In the genomic region with DNA sequence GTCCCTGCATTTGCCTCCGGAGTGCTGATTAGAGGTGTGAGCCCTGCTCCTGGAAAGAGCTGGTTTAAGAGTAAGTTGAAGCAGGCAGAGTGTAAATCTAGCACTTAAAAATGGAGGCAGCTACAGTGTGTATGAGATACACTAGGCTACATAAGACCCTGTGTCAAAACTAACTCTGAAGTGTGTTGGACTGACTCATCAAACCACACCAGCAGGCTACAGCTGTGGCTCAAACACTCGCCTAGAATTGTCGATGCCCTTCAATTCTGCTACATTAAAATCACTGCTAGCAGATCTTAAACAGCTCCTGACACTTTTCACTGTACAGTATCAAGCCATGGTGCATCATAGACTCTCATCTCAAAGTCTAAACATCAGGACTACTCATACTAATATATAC, we compare ENCODE assay signal across 12 mouse cellular contexts. TPM values are rescaled to one million over a fixed set of nuclear protein-coding genes. Genes with fewer than 3 reads are reported as not detected.
A peak's percentile ranks its signal among the peaks of the same experiment; 100 is the strongest.
DNase-seq lines count a peak whose midpoint lies in the region; ATAC-seq and TF ChIP-seq lines count a peak whose summit lies in the region.
"Had no signal": no experiment of that assay in that cellular context is flagged by ENCODE, and none has a peak within 500 bp of the region (broad histone marks: within the 10 kb centered on the region; RNA-seq: fewer than 3 reads in every experiment).

No protein-coding gene starts in this region.

- H3K4me1 ChIP-seq in forebrain, embryonic 13.5 days, result peaks cover 45% of the 10 kb centered on the region
- H3K4me1 ChIP-seq in forebrain, embryonic 16.5 days (replicated peaks; ENCODE audit: control insufficient read depth, insufficient read depth, low read length), result peaks cover 25% of the 10 kb centered on the region
- peaks cover 17% of the 10 kb centered on the region for H3K4me1 ChIP-seq in lung, embryonic 14.5 days (ENCODE audit: insufficient read depth)
- peaks cover 53% of the 10 kb centered on the region for H3K4me1 ChIP-seq in liver, embryonic 12.5 days
- H3K4me1 ChIP-seq in stomach, embryonic 16.5 days (ENCODE audit: control insufficient read depth, insufficient read depth, low read length), result peaks cover 26% of the 10 kb centered on the region

- 0 out of 2 replicates have a peak overlapping the region, but pooled peaks have one; percentile 6 for H3K27ac ChIP-seq in forebrain, embryonic 13.5 days
- H3K27ac ChIP-seq in forebrain, embryonic 16.5 days (ENCODE audit: low read length), result no peak overlapping the region
- no peak overlapping the region for H3K27ac ChIP-seq in lung, embryonic 14.5 days (ENCODE audit: low read depth)
- H3K27ac ChIP-seq in liver, embryonic 12.5 days, result peak overlapping the region; percentile 62
- H3K27ac ChIP-seq in stomach, embryonic 16.5 days (ENCODE audit: low read length), result no peak overlapping the region
- H3K27ac ChIP-seq: embryonic facial prominence, embryonic 15.5 days had no signal

- peak overlapping the region; percentile 45 for H3K9ac ChIP-seq in forebrain, embryonic 13.5 days
- no peak overlapping the region for H3K9ac ChIP-seq in forebrain, embryonic 16.5 days (replicated peaks; ENCODE audit: low read depth, low read length)
- no peak overlapping the region for H3K9ac ChIP-seq in lung, embryonic 14.5 days
- H3K9ac ChIP-seq in liver, embryonic 12.5 days, result peak overlapping the region; percentile 52; the same call in 1 of the 2 replicates
- H3K9ac ChIP-seq in stomach, embryonic 16.5 days (ENCODE audit: low read length), result peak overlapping the region; percentile 18; the same call in 1 of the 2 replicates

- ATAC-seq in forebrain, embryonic 13.5 days, result no peak
- ATAC-seq in forebrain, embryonic 16.5 days, result no peak
- ATAC-seq in lung, embryonic 14.5 days (ENCODE audit: insufficient read depth), result no peak
- no peak for ATAC-seq in liver, embryonic 12.5 days
- ATAC-seq in stomach, embryonic 16.5 days (ENCODE audit: insufficient read depth, low FRiP score), result no peak
- no peak for ATAC-seq in cerebellum, adult (ENCODE audit: insufficient number of reproducible peaks, low FRiP score, low TSS enrichment)

- DNase-seq in lung, embryonic 14.5 days, result no peak
- no peak for DNase-seq in lung, postnatal 14 days
- DNase-seq in adrenal gland, postnatal 14 days, result no peak
- DNase-seq: cerebellum, adult 9-10 months; gastrocnemius, postnatal 25 days; thymus, postnatal 25 days had no signal

- H3K36me3 ChIP-seq in forebrain, embryonic 13.5 days (ENCODE audit: poor library complexity, severe bottlenecking), result peaks cover 73% of the 10 kb centered on the region
- H3K36me3 ChIP-seq in forebrain, embryonic 16.5 days (ENCODE audit: control insufficient read depth, insufficient read depth), result peaks cover 32% of the 10 kb centered on the region
- H3K36me3 ChIP-seq in lung, embryonic 14.5 days (ENCODE audit: insufficient read depth), result peaks cover 74% of the 10 kb centered on the region
- H3K36me3 ChIP-seq in liver, embryonic 12.5 days, result peaks cover 81% of the 10 kb centered on the region
- H3K36me3 ChIP-seq in stomach, embryonic 16.5 days (ENCODE audit: control insufficient read depth, insufficient read depth, low read length), result peaks cover 25% of the 10 kb centered on the region

- no peaks in the 10 kb centered on the region; the same call in 1 of the 2 replicates for H3K9me3 ChIP-seq in forebrain, embryonic 13.5 days (replicated peaks)
- H3K9me3 ChIP-seq in forebrain, embryonic 16.5 days (ENCODE audit: control insufficient read depth, low read length), result no peaks in the 10 kb centered on the region
- H3K9me3 ChIP-seq in lung, embryonic 14.5 days (ENCODE audit: low read depth, low read length), result no peaks in the 10 kb centered on the region
- no peaks in the 10 kb centered on the region for H3K9me3 ChIP-seq in liver, embryonic 12.5 days (replicated peaks)
- H3K9me3 ChIP-seq in stomach, embryonic 16.5 days (replicated peaks; ENCODE audit: control insufficient read depth, low read length), result no peaks in the 10 kb centered on the region
- H3K9me3 ChIP-seq: embryonic facial prominence, embryonic 15.5 days had no signal

- H3K4me3 ChIP-seq in forebrain, embryonic 13.5 days, result peak overlapping the region; percentile 13
- H3K4me3 ChIP-seq in forebrain, embryonic 16.5 days (replicated peaks; ENCODE audit: low read length), result no peak overlapping the region
- no peak overlapping the region for H3K4me3 ChIP-seq in lung, embryonic 14.5 days (ENCODE audit: low read depth, low read length)
- peak overlapping the region; percentile 90 for H3K4me3 ChIP-seq in liver, embryonic 12.5 days
- H3K4me3 ChIP-seq in stomach, embryonic 16.5 days (replicated peaks; ENCODE audit: low read length), result no peak overlapping the region
- H3K4me3 ChIP-seq: embryonic facial prominence, embryonic 15.5 days had no signal

- 84% methylated on average over 3 of the region's 3 CpGs for WGBS in forebrain, embryonic 13.5 days
- WGBS in forebrain, embryonic 16.5 days, result 78% methylated on average over 3 of the region's 3 CpGs
- WGBS in lung, embryonic 14.5 days, result 63% methylated on average over 3 of the region's 3 CpGs
- 62% methylated on average over 3 of the region's 3 CpGs for WGBS in liver, embryonic 12.5 days (ENCODE audit: insufficient replicate concordance)
- 59% methylated on average over 3 of the region's 3 CpGs for WGBS in stomach, embryonic 16.5 days

- H3K27me3 ChIP-seq in forebrain, embryonic 13.5 days, result no peaks in the 10 kb centered on the region
- H3K27me3 ChIP-seq in forebrain, embryonic 16.5 days (replicated peaks; ENCODE audit: control insufficient read depth, insufficient read depth, low read length), result no peaks in the 10 kb centered on the region
- no peaks in the 10 kb centered on the region for H3K27me3 ChIP-seq in lung, embryonic 14.5 days (ENCODE audit: insufficient read depth, low read length)
- H3K27me3 ChIP-seq in liver, embryonic 12.5 days (replicated peaks), result no peaks in the 10 kb centered on the region
- H3K27me3 ChIP-seq in stomach, embryonic 16.5 days (ENCODE audit: control insufficient read depth, insufficient read depth, low read length), result no peaks in the 10 kb centered on the region
- H3K27me3 ChIP-seq: embryonic facial prominence, embryonic 15.5 days had no signal

- peak overlapping the region; percentile 82; the same call in 1 of the 2 replicates for H3K4me2 ChIP-seq in forebrain, embryonic 13.5 days
- H3K4me2 ChIP-seq in forebrain, embryonic 16.5 days (ENCODE audit: low read length), result no peak overlapping the region
- peak overlapping the region; percentile 81 for H3K4me2 ChIP-seq in lung, embryonic 14.5 days
- peak overlapping the region; percentile 79 for H3K4me2 ChIP-seq in liver, embryonic 12.5 days
- H3K4me2 ChIP-seq in stomach, embryonic 16.5 days (ENCODE audit: low read depth, low read length), result no peak overlapping the region

- no peak for TF ChIP-seq CTCF in lung, embryonic 14.5 days (IDR thresholded peaks at IDR 0.05; ENCODE audit: low read depth)

RNA-seq across cellular contexts. Expression of gene Srrt, which starts 3.3 kb away (rescaled TPM):
- polyA plus RNA-seq in forebrain, embryonic 13.5 days (2015; fragmentation: Nextera tagmentation; extraction: Ambion mirVana), result 145 and 150 TPM in 2 replicates
- 119 and 125 TPM in 2 replicates for polyA plus RNA-seq in forebrain, embryonic 16.5 days (2015; fragmentation: Nextera tagmentation; extraction: Ambion mirVana)
- 137 and 141 TPM in 2 replicates for polyA plus RNA-seq in lung, embryonic 14.5 days (2014; fragmentation: Nextera tagmentation; extraction: Ambion mirVana)
- polyA plus RNA-seq in liver, embryonic 12.5 days (2016; fragmentation: Nextera tagmentation; extraction: Ambion mirVana), result 125 and 128 TPM in 2 replicates
- 113 and 116 TPM in 2 replicates for polyA plus RNA-seq in stomach, embryonic 16.5 days (2015; fragmentation: Nextera tagmentation; extraction: Ambion mirVana)
- total RNA-seq in adrenal gland, postnatal 14 days (2021), result 139 and 168 TPM in 2 replicates

RNA-seq across cellular contexts. Expression of gene Ufsp1, which starts 9.7 kb away (rescaled TPM):
- polyA plus RNA-seq in forebrain, embryonic 13.5 days (2015; fragmentation: Nextera tagmentation; extraction: Ambion mirVana), result 7.1 and 7.2 TPM in 2 replicates
- 6.1 and 8.9 TPM in 2 replicates for polyA plus RNA-seq in forebrain, embryonic 16.5 days (2015; fragmentation: Nextera tagmentation; extraction: Ambion mirVana)
- polyA plus RNA-seq in lung, embryonic 14.5 days (2014; fragmentation: Nextera tagmentation; extraction: Ambion mirVana), result 4.4 and 4.6 TPM in 2 replicates
- polyA plus RNA-seq in liver, embryonic 12.5 days (2016; fragmentation: Nextera tagmentation; extraction: Ambion mirVana), result 11.9 and 12.5 TPM in 2 replicates
- polyA plus RNA-seq in stomach, embryonic 16.5 days (2015; fragmentation: Nextera tagmentation; extraction: Ambion mirVana), result 7.3 and 8.6 TPM in 2 replicates
- 8.0 and 11.9 TPM in 2 replicates for total RNA-seq in adrenal gland, postnatal 14 days (2021)

RNA-seq across cellular contexts. Expression of gene Trip6, which starts 10.0 kb away (rescaled TPM):
- polyA plus RNA-seq in forebrain, embryonic 13.5 days (2015; fragmentation: Nextera tagmentation; extraction: Ambion mirVana), result 30.8 and 35.3 TPM in 2 replicates
- 17.0 and 17.9 TPM in 2 replicates for polyA plus RNA-seq in forebrain, embryonic 16.5 days (2015; fragmentation: Nextera tagmentation; extraction: Ambion mirVana)
- polyA plus RNA-seq in lung, embryonic 14.5 days (2014; fragmentation: Nextera tagmentation; extraction: Ambion mirVana), result 87.1 and 89.3 TPM in 2 replicates
- polyA plus RNA-seq in liver, embryonic 12.5 days (2016; fragmentation: Nextera tagmentation; extraction: Ambion mirVana), result 16.8 and 18.7 TPM in 2 replicates
- polyA plus RNA-seq in stomach, embryonic 16.5 days (2015; fragmentation: Nextera tagmentation; extraction: Ambion mirVana), result 77.6 and 77.8 TPM in 2 replicates
- total RNA-seq in adrenal gland, postnatal 14 days (2021), result 29.2 and 34.7 TPM in 2 replicates

RNA-seq across cellular contexts. Expression of gene Ache, which starts 16.8 kb away (rescaled TPM):
- 2.7 and 4.1 TPM in 2 replicates for polyA plus RNA-seq in forebrain, embryonic 13.5 days (2015; fragmentation: Nextera tagmentation; extraction: Ambion mirVana)
- polyA plus RNA-seq in forebrain, embryonic 16.5 days (2015; fragmentation: Nextera tagmentation; extraction: Ambion mirVana), result 10.2 and 17.2 TPM in 2 replicates
- 0.93 and 1.3 TPM in 2 replicates for polyA plus RNA-seq in lung, embryonic 14.5 days (2014; fragmentation: Nextera tagmentation; extraction: Ambion mirVana)
- polyA plus RNA-seq in liver, embryonic 12.5 days (2016; fragmentation: Nextera tagmentation; extraction: Ambion mirVana), result 23.4 and 26.2 TPM in 2 replicates
- polyA plus RNA-seq in stomach, embryonic 16.5 days (2015; fragmentation: Nextera tagmentation; extraction: Ambion mirVana), result 9.8 and 10.8 TPM in 2 replicates
- 10.3 and 17.4 TPM in 2 replicates for total RNA-seq in adrenal gland, postnatal 14 days (2021)

RNA-seq across cellular contexts. Expression of gene Slc12a9, which starts 29.2 kb away (rescaled TPM):
- 14.4 and 16.9 TPM in 2 replicates for polyA plus RNA-seq in forebrain, embryonic 13.5 days (2015; fragmentation: Nextera tagmentation; extraction: Ambion mirVana)
- polyA plus RNA-seq in forebrain, embryonic 16.5 days (2015; fragmentation: Nextera tagmentation; extraction: Ambion mirVana), result 17.7 and 26.0 TPM in 2 replicates
- 9.7 and 10.2 TPM in 2 replicates for polyA plus RNA-seq in lung, embryonic 14.5 days (2014; fragmentation: Nextera tagmentation; extraction: Ambion mirVana)
- 5.0 and 5.8 TPM in 2 replicates for polyA plus RNA-seq in liver, embryonic 12.5 days (2016; fragmentation: Nextera tagmentation; extraction: Ambion mirVana)
- 12.6 and 13.7 TPM in 2 replicates for polyA plus RNA-seq in stomach, embryonic 16.5 days (2015; fragmentation: Nextera tagmentation; extraction: Ambion mirVana)
- 9.4 and 13.0 TPM in 2 replicates for total RNA-seq in adrenal gland, postnatal 14 days (2021)

Comparison
In these comparisons a context has a peak if more than half of its experiments do, and no peak if none do; other contexts are left out.
1. H3K27ac ChIP-seq: peak in forebrain, embryonic 13.5 days (single experiment) and liver, embryonic 12.5 days (single experiment); none in forebrain, embryonic 16.5 days (single experiment), lung, embryonic 14.5 days (single experiment) and stomach, embryonic 16.5 days (single experiment).
2. H3K4me2 ChIP-seq: peak in forebrain, embryonic 13.5 days (single experiment), lung, embryonic 14.5 days (single experiment) and liver, embryonic 12.5 days (single experiment); none in forebrain, embryonic 16.5 days (single experiment) and stomach, embryonic 16.5 days (single experiment).
3. H3K4me3 ChIP-seq: peak in forebrain, embryonic 13.5 days (single experiment) and liver, embryonic 12.5 days (single experiment); none in forebrain, embryonic 16.5 days (single experiment), lung, embryonic 14.5 days (single experiment) and stomach, embryonic 16.5 days (single experiment).
4. H3K9ac ChIP-seq: peak in forebrain, embryonic 13.5 days (single experiment), liver, embryonic 12.5 days (single experiment) and stomach, embryonic 16.5 days (single experiment); none in forebrain, embryonic 16.5 days (single experiment) and lung, embryonic 14.5 days (single experiment).